Mouse (Mus musculus): ENCODE results near the gene Sdhc. TPM values are rescaled to one million over a fixed set of nuclear protein-coding genes. Genes with fewer than 3 reads are reported as not detected.

The Sdhc gene
- polyA plus RNA-seq, 1 experiment from 2014 or later = 259 TPM

Other genes starting within 250 kb of the Sdhc start
- gene Fcrlb, start 237.7 kb downstream of the Sdhc start, polyA plus RNA-seq (2014; fragmentation: Nextera tagmentation; extraction: Ambion mirVana) = not detected in 2 replicates
- gene Fcrla, start 223.0 kb downstream of the Sdhc start, polyA plus RNA-seq (2014; fragmentation: Nextera tagmentation; extraction: Ambion mirVana) = not detected in 2 replicates
- 0.12 and 0.28 TPM in 2 replicates for gene Fcgr2b, start 174.1 kb downstream of the Sdhc start, polyA plus RNA-seq (2014; fragmentation: Nextera tagmentation; extraction: Ambion mirVana)
- gene Fcgr4, start 131.7 kb downstream of the Sdhc start, polyA plus RNA-seq (2014; fragmentation: Nextera tagmentation; extraction: Ambion mirVana) = 0.39 and 0.62 TPM in 2 replicates
- 9.6 TPM in 2 replicates for gene Fcgr3, start 85.7 kb downstream of the Sdhc start, polyA plus RNA-seq (2014; fragmentation: Nextera tagmentation; extraction: Ambion mirVana)
- 8.7 and 10.5 TPM in 2 replicates for gene Cfap126, start 36.7 kb downstream of the Sdhc start, polyA plus RNA-seq (2014; fragmentation: Nextera tagmentation; extraction: Ambion mirVana)
- 0.99 and 1.5 TPM in 2 replicates for gene Mpz, start 108 bp upstream of the Sdhc start, polyA plus RNA-seq (2014; fragmentation: Nextera tagmentation; extraction: Ambion mirVana)
- 31.4 and 33.4 TPM in 2 replicates for gene Pcp4l1, start 45.7 kb upstream of the Sdhc start, polyA plus RNA-seq (2014; fragmentation: Nextera tagmentation; extraction: Ambion mirVana)
- gene Nr1i3, start 63.4 kb upstream of the Sdhc start, polyA plus RNA-seq (2014; fragmentation: Nextera tagmentation; extraction: Ambion mirVana) = 0.17 and 0.25 TPM in 2 replicates
- gene Tomm40l, start 71.9 kb upstream of the Sdhc start, polyA plus RNA-seq (2014; fragmentation: Nextera tagmentation; extraction: Ambion mirVana) = 23.5 and 28.8 TPM in 2 replicates
- gene Apoa2, start 74.5 kb upstream of the Sdhc start, polyA plus RNA-seq (2014; fragmentation: Nextera tagmentation; extraction: Ambion mirVana) = 3.1 and 5.0 TPM in 2 replicates
- 22.1 and 26.1 TPM in 2 replicates for gene Fcer1g, start 83.8 kb upstream of the Sdhc start, polyA plus RNA-seq (2014; fragmentation: Nextera tagmentation; extraction: Ambion mirVana)
- 4.6 and 5.4 TPM in 2 replicates for gene Adamts4, start 99.8 kb upstream of the Sdhc start, polyA plus RNA-seq (2014; fragmentation: Nextera tagmentation; extraction: Ambion mirVana)
- gene Ndufs2, start 100.8 kb upstream of the Sdhc start, polyA plus RNA-seq (2014; fragmentation: Nextera tagmentation; extraction: Ambion mirVana) = 259 and 263 TPM in 2 replicates
- 59.1 and 66.3 TPM in 2 replicates for gene B4galt3, start 119.7 kb upstream of the Sdhc start, polyA plus RNA-seq (2014; fragmentation: Nextera tagmentation; extraction: Ambion mirVana)
- gene Ppox, start 130.6 kb upstream of the Sdhc start, polyA plus RNA-seq (2014; fragmentation: Nextera tagmentation; extraction: Ambion mirVana) = 48.1 and 51.8 TPM in 2 replicates
- 82.8 and 85.4 TPM in 2 replicates for gene Usp21, start 137.4 kb upstream of the Sdhc start, polyA plus RNA-seq (2014; fragmentation: Nextera tagmentation; extraction: Ambion mirVana)
- gene Ufc1, start 144.4 kb upstream of the Sdhc start, polyA plus RNA-seq (2014; fragmentation: Nextera tagmentation; extraction: Ambion mirVana) = 108 and 114 TPM in 2 replicates
- gene Dedd, start 178.5 kb upstream of the Sdhc start, polyA plus RNA-seq (2014; fragmentation: Nextera tagmentation; extraction: Ambion mirVana) = 46.6 and 49.5 TPM in 2 replicates
- 30.7 and 35.3 TPM in 2 replicates for gene Nit1, start 195.0 kb upstream of the Sdhc start, polyA plus RNA-seq (2014; fragmentation: Nextera tagmentation; extraction: Ambion mirVana)
- gene Pfdn2, start 195.1 kb upstream of the Sdhc start, polyA plus RNA-seq (2014; fragmentation: Nextera tagmentation; extraction: Ambion mirVana) = 68.3 and 68.4 TPM in 2 replicates
- 1.3 and 2.0 TPM in 2 replicates for gene Klhdc9, start 210.2 kb upstream of the Sdhc start, polyA plus RNA-seq (2014; fragmentation: Nextera tagmentation; extraction: Ambion mirVana)
- 0.66 and 0.96 TPM in 2 replicates for gene Nectin4, start 219.5 kb upstream of the Sdhc start, polyA plus RNA-seq (2014; fragmentation: Nextera tagmentation; extraction: Ambion mirVana)
- 0.54 and 0.99 TPM in 2 replicates for gene Arhgap30, start 238.4 kb upstream of the Sdhc start, polyA plus RNA-seq (2014; fragmentation: Nextera tagmentation; extraction: Ambion mirVana)

Measured in hindbrain, embryonic 11.5 days (tissue).